Mouse (Mus musculus) thymus, adult 2 months (tissue): ENCODE measurements around the gene Cox15. TPM values are rescaled to one million over a fixed set of nuclear protein-coding genes. Genes with fewer than 3 reads are reported as not detected.

ENCODE experiments used
- DNase-seq: peaks from one replicate; pipeline ENCODE4 v3.0.0; 2021
- H3K27ac ChIP-seq: fragments of 200-500 bp; 2 replicates; pipeline ENCODE4 v1.5.1; 2012; ENCODE audit warnings: low read length, control low read depth; ENCODE audit not compliant: control insufficient read depth, insufficient read depth
- H3K27me3 ChIP-seq: fragments of 200-500 bp; 2 replicates; pipeline ENCODE4 v1.6.1; 2012; ENCODE audit warnings: mild to moderate bottlenecking, low read length, moderate library complexity, mixed read lengths; ENCODE audit not compliant: control insufficient read depth, insufficient read depth
- H3K36me3 ChIP-seq: fragments of 200-500 bp; 2 replicates; pipeline ENCODE4 v1.6.1; 2012; ENCODE audit warnings: mild to moderate bottlenecking, low read length, moderate library complexity; ENCODE audit not compliant: control insufficient read depth, insufficient read depth
- H3K4me1 ChIP-seq: fragments of 200-500 bp; replicated peaks from 2 replicates; pipeline ENCODE4 v1.6.1; 2012; ENCODE audit warnings: low read length; ENCODE audit not compliant: control insufficient read depth, insufficient read depth
- H3K4me3 ChIP-seq: fragments of 200-500 bp; 2 replicates; pipeline ENCODE4 v1.5.1; 2012; ENCODE audit warnings: mild to moderate bottlenecking, low read length, control low read depth, moderate library complexity; ENCODE audit not compliant: control insufficient read depth, insufficient read depth
- CTCF ChIP-seq: fragments of 200-500 bp; IDR thresholded peaks from 2 replicates; pipeline ENCODE4 v1.5.1; 2012; ENCODE audit warnings: mild to moderate bottlenecking, control low read depth, low read length, moderate library complexity, borderline replicate concordance; ENCODE audit not compliant: control insufficient read depth, poor library complexity, insufficient read depth; ENCODE audit errors: extremely low read depth
- POLR2A ChIP-seq: fragments of 200-500 bp; IDR thresholded peaks from 2 replicates; pipeline ENCODE4 v1.6.1; 2012; ENCODE audit warnings: mild to moderate bottlenecking, low read length, control low read depth, moderate library complexity; ENCODE audit not compliant: control insufficient read depth, poor library complexity, insufficient read depth; ENCODE audit errors: extremely low read depth
- WGBS: fragments of 180-500 bp; shearing (Covaris S2); methylation state at CpG from one replicate; pipeline ENCODE4 v1.1.7; 2018; 5-methylcytosine and 5-hydroxymethylcytosine counted together
- polyA plus RNA-seq: library from polyadenylated mRNA; depleted of rRNA; stranded (reverse); fragments of >200 nt; gene quantifications from 2 replicates; pipeline ENCODE4 v1.2.3, GENCODE M21; 2012

The Cox15 gene
- polyA plus RNA-seq, 1 experiment: 17.3 TPM

DNA sequence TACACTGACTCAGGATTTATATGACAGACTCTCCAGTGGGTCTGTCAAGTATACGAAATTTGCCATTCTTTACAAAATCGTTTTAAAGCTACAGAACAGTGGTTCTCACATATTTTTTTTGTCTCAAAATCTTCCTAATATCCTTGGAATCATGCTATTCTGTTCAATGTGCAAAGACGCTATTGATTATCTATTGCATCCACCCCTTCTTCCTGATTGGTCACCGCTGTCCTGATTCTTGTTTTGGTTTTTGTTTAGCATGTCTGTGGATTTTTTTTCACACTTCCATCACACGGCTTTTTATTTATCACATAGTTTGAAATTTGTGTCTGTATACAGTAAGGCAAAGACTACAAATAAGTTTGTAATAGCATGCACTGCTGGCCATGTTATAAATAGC, 13.7 kb upstream of the Cox15 start:
- H3K27me3 ChIP-seq: no peaks in the 10 kb centered on the region
- no peak overlapping the region for H3K4me3 ChIP-seq
- no peak for TF ChIP-seq CTCF
- no peak for TF ChIP-seq POLR2A
- H3K27ac ChIP-seq: no peak overlapping the region
- no peaks in the 10 kb centered on the region for H3K4me1 ChIP-seq
- WGBS: 91% methylated on average over 5 of the region's 5 CpGs
- H3K36me3 ChIP-seq: no peaks in the 10 kb centered on the region
- DNase-seq: no peak

DNA sequence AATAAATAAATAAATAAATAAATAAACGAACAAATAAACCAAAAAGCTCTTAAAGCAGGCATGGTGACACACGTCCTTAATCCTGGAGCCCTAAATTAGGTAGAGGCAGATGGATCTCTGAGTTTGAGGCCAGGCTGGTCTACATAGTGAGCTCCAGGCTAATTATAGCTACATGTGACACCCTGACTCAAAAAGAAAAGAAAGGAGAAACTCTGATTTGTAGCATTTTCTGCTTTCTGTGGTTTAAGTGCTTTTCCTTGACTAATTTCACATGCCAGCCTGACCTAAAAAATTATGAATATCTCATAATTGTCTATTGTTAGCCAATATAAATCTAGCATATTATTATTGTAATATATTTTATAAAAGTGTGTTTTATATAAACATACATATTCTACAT, 9.6 kb upstream of the Cox15 start:
- Histone ChIP-seq H3K4me3 (no peak overlapping the region), H3K4me1 (no peaks in the 10 kb centered on the region), H3K36me3 (no peaks in the 10 kb centered on the region), H3K27ac (no peak overlapping the region), H3K27me3 (no peaks in the 10 kb centered on the region)
- DNase-seq: no peak
- no peak for TF ChIP-seq CTCF
- no peak for TF ChIP-seq POLR2A
- WGBS: 93% methylated on average over 2 of the region's 2 CpGs

DNA sequence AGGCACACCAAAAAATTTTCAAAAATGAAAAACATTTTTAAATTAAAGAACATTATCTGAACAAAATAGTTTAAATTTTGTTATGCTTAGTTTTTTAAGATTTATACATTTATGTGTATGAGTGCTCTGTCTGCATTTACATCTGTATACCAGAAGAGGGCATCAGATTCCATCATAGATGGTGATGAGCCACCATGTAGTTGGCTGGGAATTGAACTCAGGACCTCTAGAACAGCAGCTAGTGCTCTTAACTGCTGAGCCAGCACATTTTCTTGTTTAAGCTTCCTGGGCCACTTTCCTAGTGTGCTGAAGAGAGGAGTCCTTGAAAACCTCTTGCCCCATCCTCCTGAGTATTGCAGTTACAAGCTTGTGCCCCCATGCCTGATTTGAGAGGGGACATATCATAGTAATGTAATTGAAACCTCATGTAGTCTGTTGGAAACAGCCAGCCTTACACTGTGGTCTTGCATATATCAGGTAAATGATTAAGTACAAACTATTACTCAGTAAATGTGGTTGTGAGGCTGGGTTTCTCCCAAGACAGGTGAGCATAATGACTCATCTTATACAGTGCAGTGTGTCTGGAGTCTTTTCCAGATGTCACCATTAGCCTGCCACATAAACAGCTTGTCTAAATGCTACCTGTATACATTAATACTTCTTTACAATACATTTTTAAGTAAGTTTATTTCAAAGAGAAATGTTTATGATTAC, 8.9 kb upstream of the Cox15 start:
- H3K4me1 ChIP-seq: no peaks in the 10 kb centered on the region

DNA sequence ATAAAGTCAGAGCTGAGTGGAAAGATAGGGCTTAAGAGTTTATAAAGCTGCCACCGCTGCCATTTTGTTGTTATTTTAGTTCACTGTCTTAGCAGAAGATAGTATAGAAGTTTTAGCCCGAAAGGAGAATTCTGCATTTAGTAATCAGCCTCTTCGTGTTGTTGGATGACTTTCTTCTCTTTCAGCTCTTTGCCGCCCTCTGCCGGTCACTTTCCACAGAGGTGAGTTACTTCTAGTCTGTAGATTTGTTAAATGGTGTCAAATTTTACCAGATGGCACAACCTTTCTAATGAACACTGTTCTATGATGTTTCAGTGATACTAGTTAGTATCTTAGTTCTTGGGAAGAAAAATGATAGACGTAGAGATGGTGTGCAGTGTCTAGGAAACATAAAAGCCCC, 7.7 kb upstream of the Cox15 start:
- no peaks in the 10 kb centered on the region for H3K27me3 ChIP-seq
- H3K4me3 ChIP-seq: no peak overlapping the region
- peak; percentile 81 for DNase-seq
- no peak overlapping the region for H3K27ac ChIP-seq
- TF ChIP-seq POLR2A (no peak), CTCF (no peak)
- 25% methylated on average over 6 of the region's 6 CpGs for WGBS
- H3K36me3 ChIP-seq: no peaks in the 10 kb centered on the region
- H3K4me1 ChIP-seq: no peaks in the 10 kb centered on the region

More for the DNA sequence above, 8.9 kb upstream of the Cox15 start:
- no peak overlapping the region for H3K4me3 ChIP-seq
- TF ChIP-seq CTCF (no peak), POLR2A (no peak)
- DNase-seq: no peak
- no peaks in the 10 kb centered on the region for H3K27me3 ChIP-seq
- no peak overlapping the region for H3K27ac ChIP-seq
- no peaks in the 10 kb centered on the region for H3K36me3 ChIP-seq

DNA sequence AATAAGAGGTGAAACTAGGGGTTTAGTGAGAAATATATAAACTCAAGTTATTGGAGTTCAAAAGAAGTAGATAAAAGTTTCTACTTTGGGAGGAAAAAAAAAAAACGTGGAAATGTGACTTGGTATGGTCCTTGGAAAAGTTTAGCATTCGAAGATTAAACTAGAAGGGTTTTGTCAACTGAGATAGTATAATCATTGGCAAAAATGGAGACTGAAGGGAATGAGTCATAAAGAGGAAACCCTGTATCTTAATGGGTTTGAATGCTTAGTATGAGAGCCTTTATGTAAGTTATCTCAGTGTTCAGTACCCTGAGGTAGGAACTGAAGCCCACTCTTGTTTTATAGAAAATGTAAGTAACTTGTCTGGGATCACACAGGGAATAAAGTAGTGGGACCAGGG, 2.1 kb upstream of the Cox15 start:
- Histone ChIP-seq H3K36me3 (no peaks in the 10 kb centered on the region; the same call in 1 of the 2 replicates), H3K4me3 (no peak overlapping the region), H3K27ac (no peak overlapping the region), H3K4me1 (peaks cover 3% of the 10 kb centered on the region; the same call in 1 of the 2 replicates), H3K27me3 (no peaks in the 10 kb centered on the region)
- TF ChIP-seq POLR2A (no peak), CTCF (no peak)
- WGBS: 93% methylated on average over 2 of the region's 2 CpGs
- no peak for DNase-seq

DNA sequence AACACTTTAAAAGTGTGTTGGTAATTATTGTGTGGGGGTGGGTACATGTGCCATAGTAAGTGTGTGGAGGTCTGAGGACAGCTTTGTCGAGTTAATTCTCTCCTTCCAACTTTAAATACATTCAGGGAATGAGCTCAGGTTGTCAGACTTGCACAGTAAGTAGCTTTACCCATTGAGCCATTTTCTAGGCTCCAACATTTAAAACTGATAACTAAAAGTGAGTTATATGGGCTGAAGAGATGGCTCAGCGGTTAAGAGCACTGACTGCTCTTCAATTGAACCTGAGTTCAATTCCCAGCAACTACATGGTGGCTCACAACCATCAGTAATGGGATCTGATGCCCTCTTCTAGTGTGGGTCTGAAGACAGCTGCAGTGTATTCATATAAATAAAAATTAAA, 1.4 kb upstream of the Cox15 start:
- TF ChIP-seq CTCF (no peak), POLR2A (no peak)
- Histone ChIP-seq H3K27ac (no peak overlapping the region), H3K4me1 (peaks cover 3% of the 10 kb centered on the region; the same call in 1 of the 2 replicates), H3K4me3 (no peak overlapping the region), H3K36me3 (no peaks in the 10 kb centered on the region; the same call in 1 of the 2 replicates), H3K27me3 (no peaks in the 10 kb centered on the region)
- no peak for DNase-seq
- WGBS: 85% methylated on average over 2 of the region's 2 CpGs

DNA sequence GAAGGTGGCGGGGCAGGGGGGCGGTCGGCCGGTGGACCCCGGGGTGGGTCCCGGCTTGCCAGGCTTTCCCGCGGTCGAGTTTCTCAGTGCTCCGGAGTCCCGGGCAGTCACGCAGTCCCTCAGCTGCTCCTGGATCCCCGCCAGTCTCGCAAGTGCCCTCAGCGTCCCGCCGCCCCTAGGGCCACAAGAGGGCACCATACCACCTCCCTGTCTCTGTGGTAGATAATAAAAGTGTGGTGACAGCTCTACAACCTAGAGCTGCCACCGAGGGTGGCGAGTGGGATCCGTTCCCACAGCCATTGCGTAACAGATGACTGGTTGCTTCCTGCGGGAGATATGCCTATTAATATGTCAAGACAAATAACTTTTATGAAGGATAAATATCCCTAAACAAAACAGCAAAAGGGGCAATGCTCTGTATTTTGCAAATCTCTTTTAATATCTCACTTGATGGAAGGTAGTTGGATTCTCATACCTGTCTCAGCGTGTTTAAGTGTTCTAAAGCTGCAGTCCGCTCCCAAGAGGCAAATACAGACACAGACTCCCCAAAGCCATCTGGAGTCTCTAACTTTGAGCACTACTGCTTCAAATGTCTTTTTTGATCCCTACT, 531 bp upstream of the Cox15 start:
- 1% methylated on average over 24 of the region's 24 CpGs for WGBS
- H3K36me3 ChIP-seq: peaks cover 7% of the 10 kb centered on the region
- peak overlapping the region; percentile 69 for H3K27ac ChIP-seq
- H3K27me3 ChIP-seq: no peaks in the 10 kb centered on the region
- TF ChIP-seq POLR2A: no peak
- peak; percentile 83 for TF ChIP-seq CTCF
- H3K4me1 ChIP-seq: peaks cover 3% of the 10 kb centered on the region; the same call in 1 of the 2 replicates
- DNase-seq: peak; percentile 91
- peak overlapping the region; percentile 68 for H3K4me3 ChIP-seq
